Mouse (Mus musculus) CH12.LX (cell line): ENCODE results near the gene Slc25a21. TPM values are rescaled to one million over a fixed set of nuclear protein-coding genes. Genes with fewer than 3 reads are reported as not detected.

Source experiments
- DNase-seq: peaks from one replicate; pipeline ENCODE4 v3.0.0-alpha.2; 2013; ENCODE audit errors: extremely low read depth
- H3K27ac ChIP-seq: 2 replicates; pipeline ENCODE4 v1.5.1; 2012; ENCODE audit warnings: low read depth, mild to moderate bottlenecking, control low read depth, moderate library complexity; ENCODE audit not compliant: insufficient read depth
- H3K27me3 ChIP-seq: replicated peaks from 2 replicates; pipeline ENCODE3; 2012; ENCODE audit warnings: inconsistent platforms
- H3K36me3 ChIP-seq, 2 experiments: replicated peaks in 1 of 2; 2 replicates each; pipeline versions ENCODE3 to v1.6.1; 2012; ENCODE audit warnings: inconsistent platforms in 1 of 2, low read length in 1 of 2, mild to moderate bottlenecking in 1 of 2, mixed read lengths in 1 of 2, moderate library complexity in 1 of 2; ENCODE audit not compliant: control insufficient read depth in 1 of 2, insufficient read depth in 1 of 2
- H3K4me1 ChIP-seq, 2 experiments: 2 replicates each; pipeline ENCODE4 v1.6.1; 2012; ENCODE audit warnings: inconsistent platforms in 1 of 2, moderate library complexity in 1 of 2; ENCODE audit not compliant: insufficient read depth in 2 of 2, control insufficient read depth in 1 of 2
- H3K4me2 ChIP-seq: 2 replicates; pipeline ENCODE4 v1.6.1; 2012; ENCODE audit warnings: low read depth, mild to moderate bottlenecking, control low read depth; ENCODE audit not compliant: poor library complexity, insufficient read depth, severe bottlenecking
- H3K4me3 ChIP-seq, 3 experiments: fragments of 150-350 bp in 1 of 3; sonication (generic) in 1 of 3; replicated peaks in 1 of 3; 2 replicates each; pipeline versions ENCODE3 to v1.5.1; 2011 to 2012; ENCODE audit warnings: low read depth in 2 of 3, low read length in 2 of 3, mild to moderate bottlenecking in 2 of 3, moderate library complexity in 2 of 3, control low read depth in 1 of 3, improper control_type of control experiment in 1 of 3, inconsistent platforms in 1 of 3, mixed read lengths in 1 of 3; ENCODE audit not compliant: poor library complexity in 1 of 3
- H3K79me2 ChIP-seq: replicated peaks from 2 replicates; pipeline ENCODE4 v1.6.1; 2012; ENCODE audit warnings: mild to moderate bottlenecking, moderate library complexity; ENCODE audit not compliant: control insufficient read depth, poor library complexity, insufficient read depth, severe bottlenecking; ENCODE audit errors: extremely low read depth
- H3K9ac ChIP-seq: 2 replicates; pipeline ENCODE4 v1.6.1; 2012; ENCODE audit warnings: low read depth, mild to moderate bottlenecking, control low read depth, moderate library complexity; ENCODE audit not compliant: insufficient read depth
- H3K9me3 ChIP-seq: replicated peaks from 2 replicates; pipeline ENCODE3; 2012; ENCODE audit warnings: low read length, inconsistent platforms, mixed read lengths
- BHLHE40 ChIP-seq: IDR thresholded peaks from 2 replicates; pipeline ENCODE4 v1.6.1; 2011; ENCODE audit warnings: mild to moderate bottlenecking, low read depth, low read length, improper control_type of control experiment
- CHD2 ChIP-seq: IDR thresholded peaks from 2 replicates; pipeline ENCODE4 v1.6.1; 2011; ENCODE audit warnings: low read length, improper control_type of control experiment
- CTCF ChIP-seq, 2 experiments: IDR thresholded peaks in 1 of 2; conservative IDR thresholded peaks in 1 of 2; 2 replicates each; pipeline ENCODE4 v1.5.1; 2011 to 2012; ENCODE audit warnings: low read depth in 2 of 2, low read length in 2 of 2, improper control_type of control experiment in 1 of 2, inconsistent platforms in 1 of 2, mild to moderate bottlenecking in 1 of 2, moderate library complexity in 1 of 2
- EP300 ChIP-seq: IDR thresholded peaks from 2 replicates; pipeline ENCODE4 v1.6.1; 2011; ENCODE audit warnings: low read length, improper control_type of control experiment
- ETS1 ChIP-seq: conservative IDR thresholded peaks from 2 replicates; pipeline ENCODE4 v1.6.1; 2012; ENCODE audit warnings: low read depth, mild to moderate bottlenecking, inconsistent platforms, low read length, improper control_type of control experiment, moderate library complexity
- HCFC1 ChIP-seq: IDR thresholded peaks from 2 replicates; pipeline ENCODE4 v1.6.1; 2012; ENCODE audit warnings: low read depth, mild to moderate bottlenecking, inconsistent platforms, low read length, improper control_type of control experiment
- IRF4 ChIP-seq: IDR thresholded peaks from 2 replicates; pipeline ENCODE4 v1.6.1; 2014; ENCODE audit warnings: low read depth, mild to moderate bottlenecking, inconsistent platforms, low read length, improper control_type of control experiment
- JUN ChIP-seq: IDR thresholded peaks from 2 replicates; pipeline ENCODE4 v1.6.1; 2011; ENCODE audit warnings: low read depth, mild to moderate bottlenecking, low read length, improper control_type of control experiment, moderate library complexity; ENCODE audit not compliant: insufficient read depth
- KAT2A ChIP-seq: IDR thresholded peaks from 2 replicates; pipeline ENCODE4 v1.6.1; 2012; ENCODE audit warnings: low read length, improper control_type of control experiment, inconsistent platforms; ENCODE audit not compliant: insufficient replicate concordance
- MAZ ChIP-seq: IDR thresholded peaks from 2 replicates; pipeline ENCODE4 v1.6.1; 2012; ENCODE audit warnings: low read depth, mild to moderate bottlenecking, inconsistent platforms, low read length, improper control_type of control experiment, moderate library complexity
- MEF2A ChIP-seq: IDR thresholded peaks from 2 replicates; pipeline ENCODE4 v1.6.1; 2014; ENCODE audit warnings: low read depth, mild to moderate bottlenecking, inconsistent platforms, low read length, improper control_type of control experiment, borderline replicate concordance
- NRF1 ChIP-seq: IDR thresholded peaks from 2 replicates; pipeline ENCODE4 v1.6.1; 2014; ENCODE audit warnings: low read depth, mild to moderate bottlenecking, inconsistent platforms, low read length, improper control_type of control experiment, moderate library complexity
- PAX5 ChIP-seq: IDR thresholded peaks from 2 replicates; pipeline ENCODE4 v1.6.1; 2012; ENCODE audit warnings: low read length, inconsistent platforms, mixed read lengths
- POLR2A ChIP-seq: IDR thresholded peaks from 2 replicates; pipeline ENCODE4 v1.6.1; 2011; ENCODE audit warnings: low read depth, mild to moderate bottlenecking, improper control_type of control experiment, low read length
- SIN3A ChIP-seq: IDR thresholded peaks from 2 replicates; pipeline ENCODE4 v1.6.1; 2012; ENCODE audit warnings: low read length, improper control_type of control experiment, inconsistent platforms
- TCF12 ChIP-seq: IDR thresholded peaks from 2 replicates; pipeline ENCODE4 v1.6.1; 2014; ENCODE audit warnings: low read depth, mild to moderate bottlenecking, inconsistent platforms, low read length, improper control_type of control experiment
- USF2 ChIP-seq: conservative IDR thresholded peaks from 2 replicates; pipeline ENCODE4 v1.6.1; 2011; ENCODE audit warnings: low read depth, low read length, improper control_type of control experiment
- ZMIZ1 ChIP-seq: IDR thresholded peaks from 2 replicates; pipeline ENCODE4 v1.6.1; 2012; ENCODE audit warnings: low read depth, mild to moderate bottlenecking, inconsistent platforms, low read length, improper control_type of control experiment
- ZNF384 ChIP-seq: IDR thresholded peaks from 2 replicates; pipeline ENCODE4 v1.6.1; 2012; ENCODE audit warnings: low read depth, low read length, improper control_type of control experiment, inconsistent platforms
- dilution Hi-C: fragments of 300-500 bp; cut with MboI; formaldehyde crosslinking; loops from 2 replicates; pipeline ENCODE4 v1.14.3; 2020; ENCODE audit warnings: low sequenced_read_pairs; ENCODE audit not compliant: extremely low pct_unique_long_range_greater_than_20kb, extremely low pct_ligation_motif_present
- in situ Hi-C: fragments of 300-500 bp; cut with MboI; formaldehyde crosslinking; loops from 3 replicates; pipeline ENCODE4 v1.14.3; 2019; ENCODE audit warnings: low sequenced_read_pairs, low pct_ligation_motif_present, low pct_unique_long_range_greater_than_20kb, mixed read lengths
- polyA plus RNA-seq: library from polyadenylated mRNA; unstranded; fragments of >175 nt; gene quantifications from 2 replicates; pipeline ENCODE4 v1.2.1, GENCODE M21; 2012; ENCODE audit warnings: low read depth; ENCODE audit not compliant: insufficient read length
- total RNA-seq, 2 experiments: library from RNA; depleted of rRNA; stranded (reverse); fragments of 300-350 nt in 1 of 2; fragments of >200 nt in 1 of 2; gene quantifications; 2 replicates each; pipeline ENCODE4 v1.2.3; 2012 to 2014

Slc25a21 gene
- total and polyA plus RNA-seq, 3 experiments, result not detected

DNA sequence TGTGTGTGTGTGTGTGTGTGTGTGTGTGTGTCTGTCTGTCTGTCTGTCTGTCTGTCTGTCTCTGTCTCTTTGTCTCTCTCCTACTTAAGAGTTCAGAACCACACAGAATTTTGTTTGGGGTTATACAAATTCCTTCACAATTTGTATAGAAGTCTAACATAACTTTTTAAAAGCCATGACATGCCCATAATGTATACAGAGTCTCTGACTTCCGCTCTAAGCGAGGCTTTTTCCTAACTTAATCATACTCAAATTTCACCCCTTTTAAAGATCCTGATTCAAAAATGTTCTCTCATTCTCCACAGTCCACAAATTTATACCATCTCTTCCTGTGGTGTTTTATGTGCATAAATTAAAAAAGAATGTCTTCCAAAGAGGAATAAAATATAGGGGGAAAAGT lies 59.5 kb downstream of the Slc25a21 start:
- no peaks in the 10 kb centered on the region for H3K27me3 ChIP-seq
- H3K9me3 ChIP-seq, result no peaks in the 10 kb centered on the region
- in situ Hi-C loops (no loop called here), dilution Hi-C loops (no loop called here)
- no peaks in the 10 kb centered on the region for H3K36me3 ChIP-seq
- no peak overlapping the region for H3K27ac ChIP-seq
- no peak overlapping the region for H3K9ac ChIP-seq
- DNase-seq, result no peak
- no peaks in the 10 kb centered on the region for H3K4me1 ChIP-seq
- TF ChIP-seq ZNF384, result no peak
- TF ChIP-seq MEF2A, result no peak
- no peak for TF ChIP-seq JUN
- TF ChIP-seq IRF4, result no peak
- no peak for TF ChIP-seq PAX5
- TF ChIP-seq CTCF (conservative IDR thresholded peaks at IDR 0.05 in 1 of 2, IDR thresholded peaks at IDR 0.05 in 1 of 2; ENCODE audit: low read depth in 2 of 2, low read length in 2 of 2), result no peak
- TF ChIP-seq USF2, result no peak
- H3K4me3 ChIP-seq, result no peak overlapping the region
- H3K79me2 ChIP-seq, result no peaks in the 10 kb centered on the region
- no peak overlapping the region for H3K4me2 ChIP-seq

DNA sequence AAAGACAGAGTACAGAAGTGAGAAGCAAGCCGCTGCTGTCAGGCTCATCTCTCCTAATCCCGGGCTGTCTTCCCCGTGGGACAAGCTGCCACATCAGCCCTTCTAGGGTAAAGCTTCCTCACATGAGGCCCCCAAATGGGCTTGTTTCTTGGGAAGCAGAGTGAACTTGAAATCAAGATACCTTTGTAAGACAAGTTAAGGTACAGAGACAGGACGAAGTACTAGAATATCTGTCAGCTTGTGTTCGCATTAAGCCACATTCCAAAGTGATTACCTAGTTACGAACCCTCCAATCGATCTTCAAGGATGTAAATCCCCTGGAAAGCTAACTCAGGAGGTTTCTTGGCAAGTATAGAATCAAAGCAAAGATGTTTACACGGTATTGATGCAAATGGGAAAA lies 78.7 kb downstream of the Slc25a21 start:
- Histone ChIP-seq H3K27me3 (no peaks in the 10 kb centered on the region), H3K79me2 (no peaks in the 10 kb centered on the region), H3K4me1 (peaks cover 0 to 4% of the 10 kb centered on the region in 2 experiments; a peak in 1 of 4 replicates), H3K4me3 (no peak overlapping the region), H3K36me3 (no peaks in the 10 kb centered on the region), H3K27ac (no peak overlapping the region), H3K9ac (no peak overlapping the region), H3K9me3 (no peaks in the 10 kb centered on the region), H3K4me2 (no peak overlapping the region)
- no peak for DNase-seq
- TF ChIP-seq ETS1 (no peak), SIN3A (no peak), ZNF384 (no peak), CHD2 (no peak), IRF4 (no peak)
- in situ Hi-C loops (no loop called here), dilution Hi-C loops (no loop called here)

- in situ Hi-C loops, result no loop called here
- Histone ChIP-seq H3K9ac (no peak overlapping the region), H3K4me3 (no peak overlapping the region), H3K27ac (no peak overlapping the region), H3K4me2 (no peak overlapping the region; the same call in 1 of the 2 replicates), H3K27me3 (no peaks in the 10 kb centered on the region), H3K79me2 (no peaks in the 10 kb centered on the region)
- no peak for DNase-seq
- TF ChIP-seq KAT2A (no peak), BHLHE40 (no peak), MAZ (no peak), PAX5 (no peak), MEF2A (no peak), TCF12 (no peak), POLR2A (no peak), ETS1 (no peak), USF2 (no peak), ZMIZ1 (no peak), NRF1 (no peak), HCFC1 (no peak), EP300 (no peak)
- TF ChIP-seq, all 38 proteins: peak for 0
- Histone ChIP-seq H3K4me1 (peaks cover 0 to 4% of the 10 kb centered on the region in 2 experiments; a peak in 1 of 4 replicates), H3K9me3 (no peaks in the 10 kb centered on the region), H3K36me3 (no peaks in the 10 kb centered on the region)
- dilution Hi-C loops, result no loop called here
These were observed 81.8 kb downstream of the Slc25a21 start for GRCm38 (mm10) chr12:57115516-57115915.
